Mouse (Mus musculus): ENCODE results near the gene Osbpl8. TPM values are rescaled to one million over a fixed set of nuclear protein-coding genes. Genes with fewer than 3 reads are reported as not detected.

Osbpl8 gene
- total and polyA plus RNA-seq, 2 experiments from 2014 or later = 15.0 to 45.6 TPM

GRCm38 (mm10) chr10:111156394-111157190 lies 8.0 kb upstream of the Osbpl8 start:
- 92% methylated on average over 29 of the region's 29 CpGs for WGBS
- Histone ChIP-seq H3K9me3 (ENCODE audit: low read length) (no peaks in the 10 kb centered on the region), H3K4me2 (ENCODE audit: low read depth, low read length, poor library complexity, severe bottlenecking) (no peak overlapping the region), H3K27me3 (ENCODE audit: insufficient read depth, low read length) (no peaks in the 10 kb centered on the region), H3K4me3 (ENCODE audit: low read depth, low read length) (no peak overlapping the region), H3K9ac (replicated peaks; ENCODE audit: low read length, poor library complexity, severe bottlenecking) (no peak overlapping the region), H3K36me3 (ENCODE audit: insufficient read depth, low read length) (no peaks in the 10 kb centered on the region), H3K4me1 (ENCODE audit: insufficient read depth, low read length) (no peaks in the 10 kb centered on the region), H3K27ac (ENCODE audit: low read depth, low read length) (no peak overlapping the region)
- ATAC-seq (ENCODE audit: low FRiP score) (no peak), DNase-seq (ENCODE audit: low spot score) (no peak)
- TF ChIP-seq CTCF (IDR thresholded peaks at IDR 0.05) = no peak

- Histone ChIP-seq H3K27ac (ENCODE audit: low read depth, low read length) (no peak overlapping the region), H3K27me3 (ENCODE audit: insufficient read depth, low read length) (no peaks in the 10 kb centered on the region), H3K4me1 (ENCODE audit: insufficient read depth, low read length) (no peaks in the 10 kb centered on the region), H3K9me3 (ENCODE audit: low read length) (no peaks in the 10 kb centered on the region), H3K4me2 (ENCODE audit: low read depth, low read length, poor library complexity, severe bottlenecking) (no peak overlapping the region), H3K36me3 (ENCODE audit: insufficient read depth, low read length) (no peaks in the 10 kb centered on the region), H3K9ac (replicated peaks; ENCODE audit: low read length, poor library complexity, severe bottlenecking) (no peak overlapping the region), H3K4me3 (ENCODE audit: low read depth, low read length) (no peak overlapping the region)
- no peak for DNase-seq (ENCODE audit: low spot score)
- TF ChIP-seq CTCF (IDR thresholded peaks at IDR 0.05) = no peak
- ATAC-seq (ENCODE audit: low FRiP score) = no peak
- whole genome bisulfite sequencing = 83% methylated on average over 7 of the region's 7 CpGs
Measured at GRCm38 (mm10) chr10:111157241-111157659, 7.3 kb upstream of the Osbpl8 start.

DNA sequence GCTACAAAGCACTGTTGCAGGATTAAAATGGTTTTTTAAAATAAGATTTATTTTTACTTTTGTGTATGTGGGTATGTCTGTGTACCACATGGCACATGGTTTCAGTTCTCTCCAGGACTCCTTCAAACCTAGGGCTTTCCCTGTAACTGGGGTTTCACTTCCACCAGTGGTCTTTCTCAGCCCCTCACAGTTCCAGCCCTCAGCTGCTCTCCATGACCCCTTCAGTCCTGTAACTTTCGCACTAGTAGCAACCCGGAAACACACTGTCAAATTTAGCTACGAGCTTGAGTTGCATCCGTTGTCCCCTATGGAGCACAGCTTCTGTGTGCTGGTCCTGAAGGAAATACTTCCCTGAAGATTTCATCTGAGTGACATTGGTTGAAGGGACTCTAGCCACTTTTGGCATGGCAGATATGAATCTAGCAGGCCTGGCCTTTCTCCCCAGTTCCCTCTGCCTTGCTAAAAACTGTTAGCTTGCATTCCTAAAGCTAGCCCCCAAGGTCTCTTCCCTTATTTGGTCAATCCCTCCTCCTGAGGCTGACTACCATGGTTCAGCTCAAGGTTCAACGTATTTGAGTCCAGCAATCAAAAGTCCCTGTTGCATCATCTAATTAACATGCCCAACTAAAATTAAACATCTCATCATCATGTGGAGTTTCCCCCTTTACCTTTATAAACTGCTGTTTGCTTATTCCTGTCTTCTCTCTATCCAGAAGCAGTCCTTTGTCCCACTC lies 4.6 kb upstream of the Osbpl8 start:
- WGBS = 84% methylated on average over 5 of the region's 5 CpGs

GRCm38 (mm10) chr10:111160540-111160939 lies 4.0 kb upstream of the Osbpl8 start:
- Histone ChIP-seq H3K9ac (replicated peaks; ENCODE audit: low read length, poor library complexity, severe bottlenecking) (no peak overlapping the region), H3K4me3 (ENCODE audit: low read depth, low read length) (no peak overlapping the region), H3K36me3 (ENCODE audit: insufficient read depth, low read length) (no peaks in the 10 kb centered on the region), H3K4me1 (ENCODE audit: insufficient read depth, low read length) (no peaks in the 10 kb centered on the region), H3K4me2 (ENCODE audit: low read depth, low read length, poor library complexity, severe bottlenecking) (no peak overlapping the region), H3K27ac (ENCODE audit: low read depth, low read length) (no peak overlapping the region), H3K9me3 (ENCODE audit: low read length) (no peaks in the 10 kb centered on the region), H3K27me3 (ENCODE audit: insufficient read depth, low read length) (no peaks in the 10 kb centered on the region)
- WGBS = 83% methylated on average over 3 of the region's 3 CpGs
- no peak for ATAC-seq (ENCODE audit: low FRiP score)
- no peak for TF ChIP-seq CTCF (IDR thresholded peaks at IDR 0.05)
- DNase-seq (ENCODE audit: low spot score) = no peak

More for the DNA sequence above, 4.6 kb upstream of the Osbpl8 start:
- Histone ChIP-seq H3K4me3 (ENCODE audit: low read depth, low read length) (no peak overlapping the region), H3K4me2 (ENCODE audit: low read depth, low read length, poor library complexity, severe bottlenecking) (no peak overlapping the region), H3K9ac (replicated peaks; ENCODE audit: low read length, poor library complexity, severe bottlenecking) (no peak overlapping the region), H3K36me3 (ENCODE audit: insufficient read depth, low read length) (no peaks in the 10 kb centered on the region), H3K9me3 (ENCODE audit: low read length) (no peaks in the 10 kb centered on the region), H3K27me3 (ENCODE audit: insufficient read depth, low read length) (no peaks in the 10 kb centered on the region), H3K27ac (ENCODE audit: low read depth, low read length) (no peak overlapping the region), H3K4me1 (ENCODE audit: insufficient read depth, low read length) (no peaks in the 10 kb centered on the region)
- DNase-seq (ENCODE audit: low spot score) (no peak), ATAC-seq (ENCODE audit: low FRiP score) (no peak)
- TF ChIP-seq CTCF (IDR thresholded peaks at IDR 0.05) = no peak

DNA sequence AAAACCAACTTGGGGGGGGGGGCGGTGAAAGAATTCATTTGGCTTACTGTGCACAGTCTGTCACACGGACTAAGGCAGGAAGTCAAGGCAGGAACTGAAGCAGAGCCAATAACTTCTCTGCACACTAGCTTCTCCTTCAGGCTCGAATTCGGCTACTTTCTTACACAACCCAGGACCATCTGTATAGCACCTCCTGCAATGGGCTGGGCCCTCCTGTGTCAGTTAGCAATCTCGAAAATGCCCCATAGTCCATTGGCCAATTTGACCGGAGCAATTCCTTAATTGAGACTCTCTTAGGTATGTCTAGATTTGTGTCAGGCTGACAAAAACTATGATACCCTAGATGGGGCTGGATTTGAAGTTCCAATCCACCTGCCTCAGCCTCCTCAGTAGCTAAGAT lies 3.2 kb upstream of the Osbpl8 start:
- ATAC-seq (ENCODE audit: low FRiP score) (no peak), DNase-seq (ENCODE audit: low spot score) (no peak)
- 91% methylated on average over 6 of the region's 6 CpGs for WGBS
- TF ChIP-seq CTCF (IDR thresholded peaks at IDR 0.05) = no peak
- H3K27ac ChIP-seq (ENCODE audit: low read depth, low read length) = no peak overlapping the region
- no peaks in the 10 kb centered on the region for H3K27me3 ChIP-seq (ENCODE audit: insufficient read depth, low read length)
- H3K36me3 ChIP-seq (ENCODE audit: insufficient read depth, low read length) = no peaks in the 10 kb centered on the region
- no peaks in the 10 kb centered on the region for H3K4me1 ChIP-seq (ENCODE audit: insufficient read depth, low read length)
- no peak overlapping the region for H3K4me2 ChIP-seq (ENCODE audit: low read depth, low read length, poor library complexity, severe bottlenecking)
- no peak overlapping the region for H3K9ac ChIP-seq (replicated peaks; ENCODE audit: low read length, poor library complexity, severe bottlenecking)
- H3K4me3 ChIP-seq (ENCODE audit: low read depth, low read length) = no peak overlapping the region
- H3K9me3 ChIP-seq (ENCODE audit: low read length) = no peaks in the 10 kb centered on the region

- no peak for ATAC-seq (ENCODE audit: low FRiP score)
- DNase-seq (ENCODE audit: low spot score) = no peak
- Histone ChIP-seq H3K9me3 (ENCODE audit: low read length) (no peaks in the 10 kb centered on the region), H3K4me2 (ENCODE audit: low read depth, low read length, poor library complexity, severe bottlenecking) (no peak overlapping the region), H3K27ac (ENCODE audit: low read depth, low read length) (no peak overlapping the region), H3K27me3 (ENCODE audit: insufficient read depth, low read length) (no peaks in the 10 kb centered on the region), H3K9ac (replicated peaks; ENCODE audit: low read length, poor library complexity, severe bottlenecking) (no peak overlapping the region), H3K4me1 (ENCODE audit: insufficient read depth, low read length) (no peaks in the 10 kb centered on the region), H3K36me3 (ENCODE audit: insufficient read depth, low read length) (no peaks in the 10 kb centered on the region), H3K4me3 (ENCODE audit: low read depth, low read length) (no peak overlapping the region)
- WGBS = 79% methylated on average over 3 of the region's 3 CpGs
- no peak for TF ChIP-seq CTCF (IDR thresholded peaks at IDR 0.05)
Measured at GRCm38 (mm10) chr10:111163025-111163424, 1.5 kb upstream of the Osbpl8 start.

Data from midbrain, postnatal 0 days (tissue).